Mouse (Mus musculus) cortical plate, adult 2 months (tissue): Measurements from ENCODE around the gene Tiparp.

Experiments used
- CTCF ChIP-seq: fragments of 200-500 bp; IDR thresholded peaks from 2 replicates; pipeline ENCODE4 v1.5.1; 2011; ENCODE audit warnings: mild to moderate bottlenecking, control low read depth, low read length; ENCODE audit not compliant: insufficient read depth; ENCODE audit errors: extremely low read depth
- POLR2A ChIP-seq: fragments of 200-500 bp; IDR thresholded peaks from 2 replicates; pipeline ENCODE4 v1.6.1; 2011; ENCODE audit warnings: mild to moderate bottlenecking, low read length, control low read depth; ENCODE audit not compliant: insufficient read depth; ENCODE audit errors: extremely low read depth

DNA sequence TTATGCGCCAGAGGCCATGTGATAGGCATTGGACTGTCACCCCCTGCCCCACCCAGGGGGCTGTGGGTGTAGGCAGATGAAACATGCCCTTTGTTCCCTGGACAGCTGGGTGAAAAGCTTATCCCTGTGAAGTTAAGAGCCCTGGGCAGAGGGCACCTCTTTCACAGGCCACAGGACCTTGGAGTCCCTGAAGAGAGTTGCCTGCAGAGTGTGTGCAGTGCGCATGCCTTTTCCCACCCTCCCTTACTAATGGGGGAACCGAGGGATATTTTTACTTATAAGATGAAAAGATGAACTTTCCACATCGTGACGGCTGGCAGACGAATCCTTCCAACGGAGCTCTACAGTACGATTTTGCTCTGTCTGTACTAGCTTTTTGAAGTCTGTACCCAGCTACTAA is 57.1 kb downstream of the Tiparp start:
- TF ChIP-seq CTCF (no peak), POLR2A (no peak)
